Mouse (Mus musculus) layer of hippocampus, adult 11-12 months (tissue): ENCODE measurements at regions not wholly inside any gene's neighbourhood (a gene's known extent, or its start where the extent isn't known, plus 50 kb on each side); places are given as distances from the start of the nearest gene placed in this dataset.

Experiments used
- DNase-seq: peaks from one replicate; pipeline ENCODE4 v3.0.0; 2022; ENCODE audit warnings: low spot score

DNA sequence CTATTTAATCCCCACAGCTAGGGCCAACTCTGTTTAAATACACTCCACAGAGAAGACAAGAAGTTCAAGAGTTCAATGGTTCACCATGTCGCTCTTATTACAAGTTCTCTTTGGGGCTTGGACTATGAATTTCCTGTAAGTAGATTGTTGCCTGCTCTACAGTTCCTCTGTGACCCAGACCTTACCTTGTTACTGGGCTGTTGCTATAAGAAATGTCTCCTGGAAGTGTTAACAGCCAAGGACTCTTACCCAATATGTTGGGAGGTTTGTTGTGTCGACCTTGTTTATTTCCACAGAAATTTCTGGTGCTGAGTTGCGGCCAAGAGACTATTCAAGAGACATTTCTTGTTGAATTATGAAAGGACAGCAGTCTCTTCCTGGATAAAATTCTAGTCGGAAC, 78.3 kb upstream of the Thbs1 start:
- no peak for DNase-seq

DNA sequence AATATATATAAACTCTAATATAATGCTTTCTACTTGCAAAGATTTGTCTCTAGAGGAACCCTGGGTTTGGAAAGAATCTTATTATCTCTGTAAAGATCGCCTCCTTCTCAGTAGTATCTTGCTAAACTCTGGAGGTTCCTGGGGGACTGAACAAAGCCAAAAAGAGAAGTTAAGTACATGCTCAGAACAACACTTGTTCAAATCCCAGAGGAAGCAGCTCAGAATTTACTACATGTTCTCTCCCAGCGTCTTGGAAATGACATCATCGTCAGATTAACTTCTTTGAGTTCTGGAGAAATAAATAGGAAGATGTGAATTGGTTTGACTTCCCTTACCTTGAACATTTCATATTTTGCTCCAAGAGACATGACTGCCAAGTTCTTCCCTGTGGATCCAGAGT, 77.7 kb upstream of the Thbs1 start:
- no peak for DNase-seq

DNA sequence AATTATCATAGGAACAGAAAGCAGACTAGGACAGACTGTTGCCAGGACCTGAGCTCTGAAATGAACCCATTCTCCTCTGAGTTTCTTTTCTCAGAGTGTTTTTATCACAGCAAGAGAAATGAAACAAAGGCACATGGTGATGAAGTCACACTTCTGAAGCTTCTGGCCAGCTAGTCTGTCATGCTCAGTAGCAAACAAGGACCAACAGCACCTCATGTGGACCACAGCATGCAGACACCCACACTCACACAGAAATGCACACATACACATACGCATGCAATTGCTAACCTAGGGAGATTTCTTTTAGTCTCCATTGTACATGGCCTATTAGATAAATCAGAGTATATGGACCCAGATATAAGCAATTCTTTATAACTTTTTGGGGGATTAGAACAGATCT, 76.3 kb upstream of the Thbs1 start:
- no peak for DNase-seq

DNA sequence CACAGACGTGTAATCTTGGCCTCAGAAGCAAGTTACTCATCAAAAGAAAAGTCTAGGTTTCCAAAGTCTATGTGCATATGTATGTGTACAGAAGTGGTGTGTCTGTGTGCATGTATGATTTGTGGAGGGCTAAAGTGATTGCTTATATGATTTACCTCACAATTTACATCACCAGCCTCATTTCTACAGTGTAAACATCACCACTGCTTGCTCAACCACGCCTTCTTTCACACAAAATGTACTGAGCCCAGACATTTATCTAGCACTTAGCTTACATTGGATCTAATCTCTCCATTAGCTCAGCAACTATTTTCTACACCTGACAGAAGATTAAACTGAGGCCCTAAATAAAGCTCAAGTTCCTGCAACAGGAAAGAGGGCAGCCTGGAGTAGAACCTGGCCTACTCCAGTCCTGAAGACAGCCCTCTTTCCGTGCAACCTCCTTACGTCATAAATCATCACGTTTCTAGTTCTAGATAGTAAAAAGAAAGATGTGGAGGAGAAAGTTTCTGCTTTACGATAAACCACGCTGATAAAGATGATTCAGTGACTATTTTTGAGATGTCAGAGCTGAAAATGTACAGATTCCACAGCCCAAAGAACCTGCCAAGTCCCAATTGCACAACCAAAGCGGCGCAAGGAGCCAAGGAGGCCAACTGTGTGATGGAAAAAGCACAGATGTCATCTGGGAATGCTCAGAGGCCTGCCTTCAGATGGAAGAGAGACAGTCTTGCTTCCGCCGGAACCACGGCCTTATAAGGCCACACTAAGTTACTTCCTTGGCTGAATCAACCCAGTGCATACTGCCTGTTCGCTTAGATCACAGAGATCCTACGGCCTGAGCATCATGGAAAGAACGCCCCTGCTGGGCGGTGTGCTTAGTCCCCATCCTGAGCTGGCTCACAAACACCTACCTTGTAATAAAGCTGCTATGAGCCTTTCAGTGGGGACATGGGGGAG, 72.5 kb upstream of the Thbs1 start:
- DNase-seq = peak; percentile 27

DNA sequence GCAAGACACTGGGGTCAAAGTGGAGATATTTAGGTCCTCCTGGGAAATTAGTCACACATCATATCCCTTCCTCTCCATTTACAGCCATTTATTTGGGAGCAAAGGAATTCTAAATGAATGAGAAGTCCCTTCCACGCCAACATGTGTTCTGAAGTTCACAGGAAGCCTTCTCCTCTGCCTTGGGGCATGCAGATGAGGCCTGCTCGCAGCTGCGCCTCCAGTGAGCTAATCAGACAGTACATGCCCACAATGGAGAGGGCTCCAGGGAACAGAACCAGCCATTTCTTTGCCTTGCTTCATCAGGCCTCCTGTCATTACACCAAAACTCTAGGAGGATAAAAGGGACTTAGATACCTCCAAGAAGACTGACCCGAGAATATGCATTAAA, 71.9 kb upstream of the Thbs1 start:
- no peak for DNase-seq

DNA sequence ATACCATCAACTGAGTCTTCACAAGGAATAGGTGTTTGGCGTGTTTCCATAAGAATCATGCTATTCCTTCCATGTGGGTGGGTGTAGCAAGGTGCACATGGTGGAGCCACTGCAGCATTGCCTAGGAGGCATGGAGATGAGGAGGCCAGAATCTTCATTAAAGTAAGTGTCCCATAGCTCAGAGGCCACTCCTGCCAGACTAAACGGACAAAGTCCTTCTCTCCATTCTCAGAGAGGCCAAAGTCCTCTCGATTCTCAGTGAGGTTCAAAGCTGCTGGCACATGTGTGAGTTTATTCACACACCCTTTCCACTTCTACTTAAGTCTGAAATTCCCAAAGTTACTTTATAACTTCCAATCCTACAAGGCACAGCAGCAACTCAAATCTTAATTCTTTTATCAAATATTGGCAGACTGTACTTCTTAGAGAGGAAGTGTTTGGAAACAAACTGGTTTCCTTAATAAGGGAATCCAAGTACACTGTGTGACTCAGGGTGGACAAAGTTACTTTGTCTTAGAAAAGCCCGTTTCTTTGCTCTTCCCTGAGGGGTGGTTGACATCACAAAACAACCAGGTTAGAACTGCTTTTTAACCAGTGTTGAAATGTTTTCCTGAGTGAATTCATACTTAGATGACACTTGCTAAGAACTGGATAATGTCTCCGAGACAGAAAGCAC, 69.2 kb upstream of the Thbs1 start:
- no peak for DNase-seq

DNA sequence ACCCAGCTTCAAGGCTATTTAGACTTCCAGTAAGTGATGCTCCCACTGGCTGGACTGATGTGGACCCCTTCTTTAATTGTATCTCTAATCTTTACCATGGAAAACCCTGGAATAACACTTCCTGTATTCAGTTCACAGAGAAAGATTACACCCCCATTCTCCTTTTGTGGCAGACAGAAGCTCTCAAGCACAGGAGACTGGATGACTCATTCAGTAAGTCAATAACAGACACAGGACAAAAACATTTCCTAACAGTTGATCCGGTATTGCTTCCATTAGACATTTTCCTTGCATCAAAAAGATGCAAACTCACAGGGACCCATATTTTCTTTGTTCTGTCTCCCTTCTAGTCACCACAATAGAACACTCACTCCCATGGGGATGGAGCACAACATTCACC, 67.0 kb upstream of the Thbs1 start:
- no peak for DNase-seq

DNA sequence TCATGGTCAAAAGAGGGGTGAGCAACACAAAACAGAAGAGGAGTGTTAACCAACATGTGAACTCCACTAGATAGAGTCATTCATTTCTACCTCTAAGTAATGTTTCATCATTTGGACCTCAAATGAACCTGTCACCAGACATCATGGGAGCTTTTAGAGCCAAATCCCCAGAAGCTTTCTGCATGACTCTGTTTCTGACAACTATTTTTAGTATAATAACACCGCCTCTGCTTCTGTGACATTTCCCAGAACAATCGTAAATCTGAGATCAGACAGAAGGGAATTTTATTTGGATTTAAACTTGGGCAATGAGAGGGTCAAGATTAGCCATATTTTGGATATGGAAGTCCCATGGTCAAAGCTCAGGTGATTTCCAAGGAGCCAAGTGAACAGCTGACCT, 61.4 kb upstream of the Thbs1 start:
- DNase-seq = peak; percentile 12

DNA sequence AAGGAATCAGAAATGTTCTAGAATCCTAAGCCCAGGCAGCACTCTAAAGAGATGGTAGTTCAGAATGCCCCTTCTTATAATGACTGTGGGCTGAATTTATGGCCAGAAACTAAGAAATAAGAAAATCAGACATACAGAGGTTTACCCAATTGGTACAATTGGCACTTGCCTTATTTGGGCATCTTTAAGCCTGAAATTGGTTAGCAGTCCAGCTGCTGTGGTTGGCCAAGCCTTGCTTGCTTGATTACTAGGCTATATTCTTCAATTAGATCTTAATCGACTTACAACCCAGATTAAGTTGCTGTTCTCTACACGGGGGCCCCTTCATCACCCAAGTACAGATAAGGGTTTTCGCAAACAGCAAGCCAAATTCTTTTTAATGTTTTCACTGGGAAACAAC, 60.1 kb upstream of the Thbs1 start:
- DNase-seq = no peak

DNA sequence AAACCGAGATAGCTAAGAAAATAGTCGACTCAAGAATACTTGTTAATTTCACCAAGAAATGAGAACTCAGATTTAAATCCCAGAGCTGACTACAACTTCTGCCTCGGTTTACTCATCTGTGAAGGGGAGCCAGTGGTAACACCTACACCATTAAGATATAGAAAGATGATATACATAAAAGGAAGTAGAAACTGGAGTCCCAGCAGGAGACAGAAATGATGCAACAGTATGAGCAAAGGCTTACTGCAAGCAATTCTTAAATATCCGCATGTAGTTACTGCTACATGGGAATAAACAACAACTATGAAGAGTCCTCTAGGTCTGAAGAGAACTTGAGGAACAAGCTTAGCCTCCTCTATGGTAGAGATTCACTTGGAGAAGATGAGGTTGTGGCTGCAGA, 58.2 kb upstream of the Thbs1 start:
- DNase-seq = no peak

DNA sequence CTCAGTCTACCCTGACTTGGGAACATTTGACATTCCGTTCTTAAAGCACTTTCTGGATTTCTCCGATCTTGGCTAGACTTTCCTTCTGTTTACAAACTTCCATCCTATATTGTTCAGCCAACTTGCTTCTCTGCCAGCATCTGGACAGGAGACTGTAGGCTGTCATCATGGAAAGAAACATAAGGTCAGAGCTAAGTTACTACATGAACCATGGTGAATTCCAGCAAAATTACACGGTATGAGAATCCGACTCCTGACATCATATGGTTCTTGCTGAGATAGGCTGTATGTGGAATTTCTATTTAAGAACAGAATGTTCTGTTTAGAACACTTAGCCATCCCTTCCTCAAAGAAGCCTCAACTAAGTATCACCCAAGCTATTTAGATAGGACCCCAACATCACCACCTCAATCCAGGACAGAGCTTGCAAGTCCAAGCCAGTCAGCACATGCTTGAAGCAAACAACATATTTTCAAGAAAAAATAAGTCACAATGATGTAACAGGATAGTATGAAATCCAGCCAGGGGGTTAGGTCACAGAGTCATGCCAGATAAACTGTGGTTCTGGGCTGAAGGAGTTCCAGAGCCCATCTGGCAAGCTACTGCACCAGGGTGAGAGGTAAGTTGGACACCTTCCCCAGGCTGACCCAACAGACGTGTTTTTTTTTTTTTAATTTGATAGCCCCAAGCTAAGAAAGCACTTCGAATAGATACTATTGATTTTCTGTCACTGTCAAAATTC, 52.9 kb upstream of the Thbs1 start:
- DNase-seq = no peak

DNA sequence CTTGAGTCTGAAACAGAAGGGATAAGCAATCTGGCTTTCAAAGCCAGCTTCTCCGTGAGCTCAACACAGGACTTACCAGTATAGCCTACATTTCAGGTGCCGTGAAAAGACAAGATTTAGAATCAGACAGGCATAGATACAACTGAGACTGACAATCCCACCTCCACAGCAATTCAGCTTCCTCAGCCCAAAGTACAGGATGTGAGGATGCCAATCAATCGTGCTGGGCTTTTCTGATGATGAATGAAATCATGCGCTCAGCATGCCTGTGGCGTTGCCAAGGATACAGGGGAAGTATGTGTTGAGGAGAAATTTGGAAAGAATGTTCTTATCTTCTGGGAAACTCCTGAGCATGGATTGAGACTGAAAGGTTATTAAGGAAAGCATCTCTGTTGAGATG, 50.4 kb upstream of the Thbs1 start:
- peak; percentile 11 for DNase-seq
